Mouse (Mus musculus) E14TG2a.4 (cell line): ENCODE data around the gene Cpt1c.

Experiments
- CTCF ChIP-seq: conservative IDR thresholded peaks from 2 replicates; pipeline ENCODE4 v1.5.1; 2014; ENCODE audit warnings: low read length
- NANOG ChIP-seq: IDR thresholded peaks from 2 replicates; pipeline ENCODE4 v1.6.1; 2014; ENCODE audit warnings: borderline replicate concordance, low read length, mixed read lengths
- POU5F1 ChIP-seq: IDR thresholded peaks from 2 replicates; pipeline ENCODE4 v1.6.1; 2014; ENCODE audit warnings: low read length, borderline replicate concordance

GRCm38 (mm10) chr7:45004546-45004945, 29.9 kb upstream of the Cpt1c start:
- TF ChIP-seq CTCF (no peak), POU5F1 (no peak), NANOG (no peak)
